Comparison of ENCODE assay signal across 8 mouse cellular contexts in the genomic region with DNA sequence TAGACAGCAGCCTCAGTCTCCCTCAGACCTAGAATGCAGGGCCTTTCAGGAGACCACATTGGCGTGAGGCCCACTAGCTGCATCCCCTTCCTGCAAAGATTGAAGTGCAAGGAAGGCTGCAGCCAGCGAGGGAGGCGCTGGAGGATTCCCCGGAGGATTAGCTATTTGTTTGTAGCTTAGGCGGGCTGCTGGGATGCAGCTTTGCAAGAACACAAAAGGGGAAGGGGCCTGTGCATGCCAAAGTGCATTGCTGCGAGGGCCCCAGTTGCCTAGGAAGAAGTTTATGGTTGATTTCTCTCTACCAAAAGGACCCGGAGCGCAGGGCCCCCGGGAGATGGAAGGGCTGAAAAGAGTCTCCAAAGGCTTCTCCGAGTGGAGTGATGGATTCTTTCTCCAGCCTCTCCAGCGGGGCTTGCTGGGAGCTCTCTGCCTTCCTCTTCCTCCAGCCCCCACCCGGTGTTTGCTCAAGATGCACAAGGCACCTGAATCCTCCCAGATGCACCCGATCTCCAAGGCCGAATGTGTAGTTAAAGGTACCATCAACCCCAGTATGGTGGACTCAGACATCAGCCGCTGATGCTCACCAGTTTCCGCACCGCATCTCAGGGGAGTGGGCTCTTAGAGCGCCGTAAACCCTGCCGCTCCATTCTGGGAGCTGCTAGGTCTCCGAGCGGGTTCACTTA. TPM values are rescaled to one million over a fixed set of nuclear protein-coding genes. Genes with fewer than 3 reads are reported as not detected.
DNase-seq lines count a peak whose midpoint lies in the region; ATAC-seq and TF ChIP-seq lines count a peak whose summit lies in the region.

No protein-coding gene starts in this region.

- H3K9ac ChIP-seq in liver, adult 2 months (ENCODE audit: low read depth, low read length) = no peak overlapping the region
- H3K9ac ChIP-seq in liver, postnatal 0 days (replicated peaks) = no peak overlapping the region
- H3K9ac ChIP-seq in heart, embryonic 16.5 days (ENCODE audit: low read length) = peak overlapping the region; percentile 39; the same call in 1 of the 2 replicates
- H3K9ac ChIP-seq in neural tube, embryonic 11.5 days (ENCODE audit: low read length) = peak overlapping the region; percentile 90

- H3K4me1 ChIP-seq in liver, adult 2 months (ENCODE audit: control insufficient read depth, insufficient read depth, low read length) = peaks cover 4% of the 10 kb centered on the region; the same call in 1 of the 2 replicates
- H3K4me1 ChIP-seq in liver, postnatal 0 days (ENCODE audit: insufficient read depth) = peaks cover 20% of the 10 kb centered on the region
- H3K4me1 ChIP-seq in heart, embryonic 16.5 days (ENCODE audit: control insufficient read depth, insufficient read depth, low read length) = peaks cover 20% of the 10 kb centered on the region
- peaks cover 16% of the 10 kb centered on the region for H3K4me1 ChIP-seq in neural tube, embryonic 11.5 days (ENCODE audit: control insufficient read depth, insufficient read depth, low read length)

- TF ChIP-seq CTCF in liver, adult 2 months (IDR thresholded peaks at IDR 0.05; ENCODE audit: low read depth, low read length) = 0 out of 2 replicates have a peak, but pooled peaks have one; percentile 2
- no peak for TF ChIP-seq CTCF in liver, postnatal 0 days (IDR thresholded peaks at IDR 0.05; ENCODE audit: low read depth)
- no peak for TF ChIP-seq CTCF in left cerebral cortex, adult 2 months (IDR thresholded peaks at IDR 0.05)

- no peak overlapping the region for H3K4me3 ChIP-seq in liver, adult 2 months (ENCODE audit: insufficient read depth, low read depth, low read length)
- H3K4me3 ChIP-seq in liver, postnatal 0 days (ENCODE audit: low read depth, low read length) = no peak overlapping the region
- H3K4me3 ChIP-seq in heart, embryonic 16.5 days (ENCODE audit: low read length) = peak overlapping the region; percentile 51
- peak overlapping the region; percentile 75 for H3K4me3 ChIP-seq in left cerebral cortex, adult 2 months
- H3K4me3 ChIP-seq in neural tube, embryonic 11.5 days (ENCODE audit: low read depth, low read length) = peak overlapping the region; percentile 57

- no peaks in the 10 kb centered on the region for H3K9me3 ChIP-seq in liver, postnatal 0 days (ENCODE audit: low read length)
- no peaks in the 10 kb centered on the region for H3K9me3 ChIP-seq in heart, embryonic 16.5 days (replicated peaks; ENCODE audit: control insufficient read depth, low read length)
- H3K9me3 ChIP-seq in neural tube, embryonic 11.5 days (ENCODE audit: control insufficient read depth, low read length) = no peaks in the 10 kb centered on the region

- ATAC-seq in liver, postnatal 0 days = no peak
- no peak for ATAC-seq in heart, embryonic 16.5 days (replicated peaks; ENCODE audit: extremely low read depth, insufficient read depth, low FRiP score)
- peak; percentile 55 for ATAC-seq in neural tube, embryonic 11.5 days (ENCODE audit: insufficient read depth, low FRiP score, low TSS enrichment)

- no peaks in the 10 kb centered on the region for H3K79me2 ChIP-seq in liver, adult 2 months (ENCODE audit: control insufficient read depth, insufficient read depth, low read length)

- 11% methylated on average over 22 of the region's 22 CpGs for WGBS in liver, adult 2 months
- WGBS in liver, postnatal 0 days (ENCODE audit: insufficient replicate concordance) = 2% methylated on average over 22 of the region's 22 CpGs
- 3% methylated on average over 22 of the region's 22 CpGs for WGBS in heart, embryonic 16.5 days
- WGBS in neural tube, embryonic 11.5 days = under 1% methylated on average over 22 of the region's 22 CpGs

- no peak for TF ChIP-seq EP300 in liver, postnatal 0 days (IDR thresholded peaks at IDR 0.05; ENCODE audit: low read depth)

- intact Hi-C loops in left cerebral cortex, adult 2 months (cut with DNase I) = loop anchor here (1.0 kb wide), 2 partner anchors 26 to 30 kb away; no protein-coding TSS in a partner anchor

- no peak overlapping the region for H3K27ac ChIP-seq in liver, adult 2 months (replicated peaks; ENCODE audit: insufficient read depth, low read depth, low read length)
- no peak overlapping the region for H3K27ac ChIP-seq in liver, postnatal 0 days (ENCODE audit: low read depth)
- H3K27ac ChIP-seq in heart, embryonic 16.5 days (ENCODE audit: low read length) = no peak overlapping the region
- H3K27ac ChIP-seq in left cerebral cortex, adult 2 months = peak overlapping the region; percentile 94
- peak overlapping the region; percentile 95 for H3K27ac ChIP-seq in neural tube, embryonic 11.5 days (ENCODE audit: low read depth, low read length)

- no peak overlapping the region for H3K4me2 ChIP-seq in liver, postnatal 0 days (ENCODE audit: low read depth, low read length)
- H3K4me2 ChIP-seq in heart, embryonic 16.5 days (ENCODE audit: low read depth, low read length) = peak overlapping the region; percentile 67
- peak overlapping the region; percentile 77 for H3K4me2 ChIP-seq in neural tube, embryonic 11.5 days (ENCODE audit: low read depth)

- no peak for TF ChIP-seq POLR2A in liver, adult 2 months (IDR thresholded peaks at IDR 0.05; ENCODE audit: extremely low read depth, insufficient read depth, low read length)

- no peak for DNase-seq in liver, adult 2 months (ENCODE audit: extremely low read depth, low read depth, low spot score)
- DNase-seq in liver, postnatal 0 days = no peak
- peak; percentile 76 to 77 for DNase-seq in cerebellum, postnatal 10 days
- DNase-seq in left cerebral cortex, adult 2 months (ENCODE audit: extremely low spot score in 1 of 2, low spot score in 2 of 2) = peak; percentile 33 to 53
- peak; percentile 81 for DNase-seq in neural tube, embryonic 11.5 days (ENCODE audit: low spot score)
- no peak for DNase-seq in adrenal gland, adult 18-20 months (ENCODE audit: low spot score in 2 of 2)
- no peak for DNase-seq in Muller cell, postnatal 12 days (ENCODE audit: inconsistent ontology term)

- peaks cover 27% of the 10 kb centered on the region; the same call in 1 of the 2 replicates for H3K27me3 ChIP-seq in liver, adult 2 months (ENCODE audit: control insufficient read depth, insufficient read depth, low read length)
- peaks cover 68% of the 10 kb centered on the region for H3K27me3 ChIP-seq in liver, postnatal 0 days (ENCODE audit: insufficient read depth, low read length)
- peaks cover 75% of the 10 kb centered on the region for H3K27me3 ChIP-seq in heart, embryonic 16.5 days (ENCODE audit: control insufficient read depth, insufficient read depth, low read length)
- peaks cover 23% of the 10 kb centered on the region for H3K27me3 ChIP-seq in neural tube, embryonic 11.5 days (ENCODE audit: control insufficient read depth, insufficient read depth, low read length)

- H3K36me3 ChIP-seq in liver, adult 2 months (ENCODE audit: control insufficient read depth, insufficient read depth, low read length) = no peaks in the 10 kb centered on the region
- no peaks in the 10 kb centered on the region for H3K36me3 ChIP-seq in liver, postnatal 0 days (replicated peaks; ENCODE audit: insufficient read depth, low read length)
- H3K36me3 ChIP-seq in heart, embryonic 16.5 days (ENCODE audit: control insufficient read depth, insufficient read depth) = no peaks in the 10 kb centered on the region
- H3K36me3 ChIP-seq in neural tube, embryonic 11.5 days (ENCODE audit: control insufficient read depth, insufficient read depth, low read length) = peaks cover 8% of the 10 kb centered on the region

RNA-seq across cellular contexts. Expression of gene Ccdc177, which starts 0.6 kb away (rescaled TPM):
- not detected in 2 replicates for total RNA-seq in liver, adult 2 months (2014; rRNA removed)
- polyA plus RNA-seq in liver, adult 2 months (2012; rRNA removed) = not detected in 2 replicates
- not detected in 2 replicates for polyA plus RNA-seq in liver, postnatal 0 days (2015; fragmentation: Nextera tagmentation; extraction: Ambion mirVana)
- not detected in 2 replicates for polyA plus RNA-seq in heart, embryonic 16.5 days (2015; fragmentation: Nextera tagmentation; extraction: Ambion mirVana)
- 10 to 100 TPM; 11.6 to 15.3 TPM for total RNA-seq in left cerebral cortex, adult 2 months (2021)
- polyA plus RNA-seq in neural tube, embryonic 11.5 days (2014; fragmentation: Nextera tagmentation; extraction: Ambion mirVana) = 2.4 and 2.6 TPM in 2 replicates
- total RNA-seq in adrenal gland, adult 18-20 months (2021) = not detected

RNA-seq across cellular contexts. Expression of gene Susd6, which starts 30.5 kb away (rescaled TPM):
- 20.1 and 27.5 TPM in 2 replicates for total RNA-seq in liver, adult 2 months (2014; rRNA removed)
- polyA plus RNA-seq in liver, adult 2 months (2012; rRNA removed) = 21.8 and 22.3 TPM in 2 replicates
- 8.6 and 10.8 TPM in 2 replicates for polyA plus RNA-seq in liver, postnatal 0 days (2015; fragmentation: Nextera tagmentation; extraction: Ambion mirVana)
- 18.1 and 19.4 TPM in 2 replicates for polyA plus RNA-seq in heart, embryonic 16.5 days (2015; fragmentation: Nextera tagmentation; extraction: Ambion mirVana)
- 10 to 100 TPM; 37.0 TPM for total RNA-seq in left cerebral cortex, adult 2 months (2021)
- polyA plus RNA-seq in neural tube, embryonic 11.5 days (2014; fragmentation: Nextera tagmentation; extraction: Ambion mirVana) = 20.9 and 23.3 TPM in 2 replicates
- total RNA-seq in adrenal gland, adult 18-20 months (2021) = 10 to 100 TPM; 48.2 to 56.2 TPM

Comparison
In these comparisons a context has a peak if more than half of its experiments do, and no peak if none do; other contexts are left out.
1. DNase-seq: peak in cerebellum, postnatal 10 days (2 of 2), left cerebral cortex, adult 2 months (2 of 2) and neural tube, embryonic 11.5 days (single experiment); none in liver, adult 2 months (single experiment), liver, postnatal 0 days (single experiment), adrenal gland, adult 18-20 months (0 of 2) and Muller cell, postnatal 12 days (single experiment).
2. H3K27ac ChIP-seq: peak in left cerebral cortex, adult 2 months (single experiment) and neural tube, embryonic 11.5 days (single experiment); none in liver, adult 2 months (single experiment), liver, postnatal 0 days (single experiment) and heart, embryonic 16.5 days (single experiment).
3. H3K4me3 ChIP-seq: peak in heart, embryonic 16.5 days (single experiment), left cerebral cortex, adult 2 months (single experiment) and neural tube, embryonic 11.5 days (single experiment); none in liver, adult 2 months (single experiment) and liver, postnatal 0 days (single experiment).
4. H3K9ac ChIP-seq: peak in heart, embryonic 16.5 days (single experiment) and neural tube, embryonic 11.5 days (single experiment); none in liver, adult 2 months (single experiment) and liver, postnatal 0 days (single experiment).